Mouse (Mus musculus) B cell, adult (primary cell): ENCODE results near the gene Scap. TPM values are rescaled to one million over a fixed set of nuclear protein-coding genes. Genes with fewer than 3 reads are reported as not detected.

Experiments
- total RNA-seq: library from RNA; stranded (reverse); gene quantifications from 4 replicates; pipeline ENCODE4 v1.2.4, GENCODE M21; 2023; ENCODE audit not compliant: inconsistent age

The Scap gene
- total RNA-seq = 55.7 to 75.5 TPM (median 59.2 TPM) in 4 replicates

GRCm38 (mm10) chr9:110333135-110333895, at the start of gene Scap:
TSS of gene Scap (plus strand) at chr9:110333288.

GRCm38 (mm10) chr9:110304969-110305651, 28.0 kb upstream of the Scap start, which contains the start of gene Elp6:
TSS of gene Elp6 (plus strand) at chr9:110305173.

GRCm38 (mm10) chr9:110408099-110408773, 75.1 kb downstream of the Scap start, which contains the start of gene Ptpn23:
TSS of gene Ptpn23 (minus strand) at chr9:110408213.

GRCm38 (mm10) chr9:110419511-110420112, 86.5 kb downstream of the Scap start, which contains the start of gene Ngp:
TSS of gene Ngp (plus strand) at chr9:110419747.

Other genes starting within 250 kb of the Scap start
- 73.7 to 79.9 TPM (median 77.2 TPM) in 4 replicates for gene Smarcc1, start 215.6 kb upstream of the Scap start, total RNA-seq
- gene Dhx30, start 215.5 kb upstream of the Scap start, total RNA-seq = 121 to 161 TPM (median 145 TPM) in 4 replicates
- 2.4 to 3.0 TPM (median 2.7 TPM) in 4 replicates for gene Cspg5, start 89.5 kb upstream of the Scap start, total RNA-seq
- 5.9 to 9.4 TPM (median 7.1 TPM) in 4 replicates for gene Elp6, start 28.1 kb upstream of the Scap start, total RNA-seq
- gene Ptpn23, start 74.9 kb downstream of the Scap start, total RNA-seq = 132 to 147 TPM (median 139 TPM) in 4 replicates
- gene Ngp, start 86.5 kb downstream of the Scap start, total RNA-seq = 1.5 to 3.0 TPM (median 2.4 TPM) in 4 replicates
- 43.6 to 51.6 TPM (median 47.2 TPM) in 4 replicates for gene Klhl18, start 143.4 kb downstream of the Scap start, total RNA-seq
- 2.5 to 5.5 TPM (median 3.6 TPM) in 4 replicates for gene Kif9, start 143.7 kb downstream of the Scap start, total RNA-seq
- 201 to 233 TPM (median 213 TPM) in 4 replicates for gene Setd2, start 199.3 kb downstream of the Scap start, total RNA-seq